Mouse (Mus musculus): ENCODE results near the gene Osbpl11. TPM values are rescaled to one million over a fixed set of nuclear protein-coding genes. Genes with fewer than 3 reads are reported as not detected.
"Not testable (repeated sequence)": the region's sequence is repeated elsewhere in the genome, so short reads cannot be mapped to it uniquely, and the experiment has no call there.

Gene Osbpl11
- total RNA-seq (2021) (10 to 100 TPM; 17.0 to 18.4 TPM), polyA plus RNA-seq (2012; rRNA removed) (8.9 and 12.0 TPM in 2 replicates)
- long read RNA-seq, full-length matches to known transcripts: 25 of 36 reads
- long read RNA-seq, partial matches to known transcripts: 3 of 36 reads
- long read RNA-seq, other reads (novel, unspliced or antisense): 8 of 36 reads

GRCm38 (mm10) chr16:33184901-33185260 lies at the start of gene Osbpl11:
Osbpl11 (plus strand) TSS chr16:33185071.
- TF ChIP-seq POLR2A (IDR thresholded peaks at IDR 0.05; ENCODE audit: insufficient read depth, low read depth, low read length) (peak; percentile 75), EP300 (IDR thresholded peaks at IDR 0.05; ENCODE audit: insufficient read depth, low read depth, low read length) (no peak), CTCF (IDR thresholded peaks at IDR 0.05) (no peak)
- intact Hi-C loops (cut with DNase I): loop anchor here (5.0 to 10.0 kb wide), 3 partner anchors 67 to 1840 kb away; partner anchors contain the start of genes Hacd2, Snx4 and Zfp148
- Histone ChIP-seq H3K4me1 (ENCODE audit: control insufficient read depth, insufficient read depth, low read length) (peaks cover 4% of the 10 kb centered on the region), H3K9ac (ENCODE audit: low read depth, low read length) (peak within 1 kb of the TSS; percentile 97), H3K27ac (peak within 1 kb of the TSS; percentile 99), H3K79me2 (replicated peaks; ENCODE audit: control insufficient read depth, insufficient read depth, low read length) (0 out of 2 replicates have a peak, but pooled peaks cover 1% of the 10 kb centered on the region), H3K4me3 (peak within 1 kb of the TSS; percentile 82), H3K36me3 (ENCODE audit: control insufficient read depth, insufficient read depth, low read length) (peaks cover 11% of the 10 kb centered on the region), H3K27me3 (ENCODE audit: control insufficient read depth, insufficient read depth, low read length) (no peaks in the 10 kb centered on the region)
- peak; percentile 97 to 98 for DNase-seq
- under 1% methylated on average over 27 of the region's 27 CpGs for WGBS

- Histone ChIP-seq H3K27me3 (ENCODE audit: control insufficient read depth, insufficient read depth, low read length) (no peaks in the 10 kb centered on the region), H3K4me3 (no peak overlapping the region), H3K9ac (ENCODE audit: low read depth, low read length) (no peak overlapping the region), H3K27ac (no peak overlapping the region), H3K79me2 (replicated peaks; ENCODE audit: control insufficient read depth, insufficient read depth, low read length) (no peaks in the 10 kb centered on the region), H3K36me3 (ENCODE audit: control insufficient read depth, insufficient read depth, low read length) (no peaks in the 10 kb centered on the region), H3K4me1 (ENCODE audit: control insufficient read depth, insufficient read depth, low read length) (peaks cover 2% of the 10 kb centered on the region; the same call in 1 of the 2 replicates)
- intact Hi-C loops (cut with DNase I): no loop called here
- 67% methylated on average over 4 of the region's 4 CpGs for WGBS
- no peak for DNase-seq
- TF ChIP-seq CTCF (IDR thresholded peaks at IDR 0.05) (no peak), POLR2A (IDR thresholded peaks at IDR 0.05; ENCODE audit: insufficient read depth, low read depth, low read length) (no peak), EP300 (IDR thresholded peaks at IDR 0.05; ENCODE audit: insufficient read depth, low read depth, low read length) (no peak)
Measured at GRCm38 (mm10) chr16:33135167-33135566, 49.7 kb upstream of the Osbpl11 start.

- H3K36me3 ChIP-seq (ENCODE audit: control insufficient read depth, insufficient read depth, low read length); H3K9ac ChIP-seq (ENCODE audit: low read depth, low read length); H3K4me3 ChIP-seq; H3K27me3 ChIP-seq (ENCODE audit: control insufficient read depth, insufficient read depth, low read length); DNase-seq; H3K27ac ChIP-seq; H3K4me1 ChIP-seq (ENCODE audit: control insufficient read depth, insufficient read depth, low read length); H3K79me2 ChIP-seq (replicated peaks; ENCODE audit: control insufficient read depth, insufficient read depth, low read length); intact Hi-C loops (cut with DNase I): not testable (repeated sequence)
- 74% methylated on average over 7 of the region's 7 CpGs for WGBS
Measured at GRCm38 (mm10) chr16:33139061-33139460, 45.8 kb upstream of the Osbpl11 start.

GRCm38 (mm10) chr16:33141758-33142280 lies 43.1 kb upstream of the Osbpl11 start:
- 77% methylated on average over 3 of the region's 3 CpGs for WGBS
- TF ChIP-seq CTCF (IDR thresholded peaks at IDR 0.05) (no peak), POLR2A (IDR thresholded peaks at IDR 0.05; ENCODE audit: insufficient read depth, low read depth, low read length) (no peak), EP300 (IDR thresholded peaks at IDR 0.05; ENCODE audit: insufficient read depth, low read depth, low read length) (no peak)
- H3K27ac ChIP-seq: no peak overlapping the region
- intact Hi-C loops (cut with DNase I): no loop called here
- no peak overlapping the region for H3K4me3 ChIP-seq
- H3K4me1 ChIP-seq (ENCODE audit: control insufficient read depth, insufficient read depth, low read length): no peaks in the 10 kb centered on the region
- H3K9ac ChIP-seq (ENCODE audit: low read depth, low read length): no peak overlapping the region
- H3K36me3 ChIP-seq (ENCODE audit: control insufficient read depth, insufficient read depth, low read length): no peaks in the 10 kb centered on the region
- no peaks in the 10 kb centered on the region for H3K79me2 ChIP-seq (replicated peaks; ENCODE audit: control insufficient read depth, insufficient read depth, low read length)
- DNase-seq: no peak
- no peaks in the 10 kb centered on the region for H3K27me3 ChIP-seq (ENCODE audit: control insufficient read depth, insufficient read depth, low read length)

- no peaks in the 10 kb centered on the region for H3K36me3 ChIP-seq (ENCODE audit: control insufficient read depth, insufficient read depth, low read length)
- no peaks in the 10 kb centered on the region for H3K4me1 ChIP-seq (ENCODE audit: control insufficient read depth, insufficient read depth, low read length)
- H3K27me3 ChIP-seq (ENCODE audit: control insufficient read depth, insufficient read depth, low read length): no peaks in the 10 kb centered on the region
- no peak overlapping the region for H3K9ac ChIP-seq (ENCODE audit: low read depth, low read length)
- intact Hi-C loops (cut with DNase I): no loop called here
- 83% methylated on average over 2 of the region's 2 CpGs for WGBS
- H3K4me3 ChIP-seq: no peak overlapping the region
- no peaks in the 10 kb centered on the region for H3K79me2 ChIP-seq (replicated peaks; ENCODE audit: control insufficient read depth, insufficient read depth, low read length)
- TF ChIP-seq CTCF (IDR thresholded peaks at IDR 0.05) (no peak), EP300 (IDR thresholded peaks at IDR 0.05; ENCODE audit: insufficient read depth, low read depth, low read length) (no peak), POLR2A (IDR thresholded peaks at IDR 0.05; ENCODE audit: insufficient read depth, low read depth, low read length) (no peak)
- DNase-seq: no peak
- no peak overlapping the region for H3K27ac ChIP-seq
Measured at GRCm38 (mm10) chr16:33143452-33143851, 41.4 kb upstream of the Osbpl11 start.

GRCm38 (mm10) chr16:33146185-33146584 lies 38.7 kb upstream of the Osbpl11 start:
- no peak overlapping the region for H3K9ac ChIP-seq (ENCODE audit: low read depth, low read length)
- no peak overlapping the region for H3K27ac ChIP-seq
- H3K4me1 ChIP-seq (ENCODE audit: control insufficient read depth, insufficient read depth, low read length): no peaks in the 10 kb centered on the region
- H3K79me2 ChIP-seq (replicated peaks; ENCODE audit: control insufficient read depth, insufficient read depth, low read length): no peaks in the 10 kb centered on the region
- TF ChIP-seq CTCF (IDR thresholded peaks at IDR 0.05) (0 out of 2 replicates have a peak, but pooled peaks have one; percentile 2), EP300 (IDR thresholded peaks at IDR 0.05; ENCODE audit: insufficient read depth, low read depth, low read length) (no peak), POLR2A (IDR thresholded peaks at IDR 0.05; ENCODE audit: insufficient read depth, low read depth, low read length) (no peak)
- 92% methylated on average over 3 of the region's 3 CpGs for WGBS
- intact Hi-C loops (cut with DNase I): no loop called here
- no peak overlapping the region for H3K4me3 ChIP-seq
- no peak for DNase-seq
- no peaks in the 10 kb centered on the region for H3K27me3 ChIP-seq (ENCODE audit: control insufficient read depth, insufficient read depth, low read length)
- H3K36me3 ChIP-seq (ENCODE audit: control insufficient read depth, insufficient read depth, low read length): no peaks in the 10 kb centered on the region

All from heart, adult 2 months (tissue).